Mouse (Mus musculus): Measurements from ENCODE around the gene Prcd.
A peak's percentile ranks its signal among the peaks of the same experiment; 100 is the strongest.
"Not testable (repeated sequence)": the region's sequence is repeated elsewhere in the genome, so short reads cannot be mapped to it uniquely, and the experiment has no call there.

Prcd gene

DNA sequence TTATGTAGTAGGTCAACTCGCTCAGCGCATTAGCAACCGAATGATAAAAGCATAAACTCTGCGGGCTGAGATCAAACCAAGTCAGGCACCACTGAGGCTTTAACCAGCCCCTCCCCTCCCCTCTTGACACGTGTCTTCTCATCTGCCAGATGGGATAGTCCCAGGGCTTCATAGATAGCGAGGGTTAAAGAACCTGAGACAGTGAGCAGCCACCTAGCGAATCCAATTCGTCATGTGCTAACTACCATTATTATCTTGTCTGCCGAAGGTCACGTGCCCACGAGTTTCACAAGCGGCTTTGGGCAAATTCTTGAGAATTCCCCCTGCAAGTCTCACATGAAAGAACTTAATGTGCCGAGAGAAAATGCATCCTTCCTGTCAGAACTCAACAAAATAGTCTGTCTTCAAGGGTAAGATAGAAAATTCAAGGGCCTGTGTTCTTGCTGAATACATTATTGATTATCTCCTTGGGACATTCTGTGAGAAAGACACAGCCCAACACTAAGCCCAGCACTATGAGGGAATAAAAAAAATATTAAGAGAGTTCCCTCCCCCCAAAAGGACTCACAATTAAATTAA lies 16.5 kb downstream of the Prcd start:
- DNase-seq (ENCODE audit: low read depth), result peak; percentile 88

DNA sequence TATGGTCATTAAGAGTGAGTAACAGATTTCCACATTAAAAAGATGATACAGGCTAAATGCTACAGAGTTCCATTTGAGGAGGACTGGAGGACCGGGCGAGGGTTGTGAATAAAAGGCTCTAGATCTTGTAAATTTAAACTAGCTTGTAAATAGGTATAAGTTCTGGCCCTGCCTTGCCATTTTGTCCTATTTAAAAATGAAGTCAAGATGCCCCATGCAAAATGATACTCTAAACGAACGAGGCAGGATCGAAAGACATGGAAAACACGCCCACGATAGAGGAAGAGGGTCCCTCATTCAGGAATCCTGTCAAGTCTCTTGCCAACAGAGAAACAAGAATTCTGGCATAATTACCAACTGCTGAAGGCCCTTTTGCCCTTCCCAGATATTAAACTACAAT lies 17.1 kb downstream of the Prcd start:
- no peak for DNase-seq (ENCODE audit: low read depth)

DNA sequence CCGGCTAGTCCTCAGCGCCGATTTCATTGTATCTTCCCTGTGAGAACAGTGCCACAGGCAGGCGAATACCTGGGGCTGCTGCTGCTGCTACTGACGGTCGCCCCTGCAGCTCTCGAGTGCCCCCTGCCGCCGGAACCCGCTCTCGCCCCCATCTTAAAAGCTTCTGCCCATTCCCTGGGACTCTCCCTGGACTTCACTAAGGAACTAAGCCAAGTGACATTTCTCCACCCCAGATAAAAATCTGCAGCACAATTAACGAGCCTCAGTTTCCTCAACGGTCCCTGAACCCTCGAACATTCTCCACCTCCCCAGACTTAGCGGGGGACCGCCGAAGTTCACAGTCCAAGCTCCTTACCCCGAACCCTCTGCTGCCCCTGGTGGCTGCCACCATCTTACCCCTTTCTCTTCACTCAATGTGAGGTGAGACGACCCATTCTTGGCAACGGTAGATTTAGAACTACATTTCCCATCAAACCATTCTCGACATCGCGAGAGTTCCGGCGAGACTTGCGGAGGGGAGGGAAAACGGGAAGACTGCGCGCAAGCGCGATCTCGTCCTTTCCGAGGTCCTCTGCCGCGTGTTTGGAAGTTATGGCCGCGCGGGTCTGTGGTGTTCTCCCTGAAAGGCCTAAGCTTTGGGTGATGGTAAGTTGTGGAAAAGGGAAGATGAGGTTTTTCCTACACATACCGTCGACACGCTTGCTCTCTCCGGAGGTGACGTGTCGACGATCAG lies 17.9 kb downstream of the Prcd start:
- peak; percentile 100 for DNase-seq (ENCODE audit: low read depth)

DNA sequence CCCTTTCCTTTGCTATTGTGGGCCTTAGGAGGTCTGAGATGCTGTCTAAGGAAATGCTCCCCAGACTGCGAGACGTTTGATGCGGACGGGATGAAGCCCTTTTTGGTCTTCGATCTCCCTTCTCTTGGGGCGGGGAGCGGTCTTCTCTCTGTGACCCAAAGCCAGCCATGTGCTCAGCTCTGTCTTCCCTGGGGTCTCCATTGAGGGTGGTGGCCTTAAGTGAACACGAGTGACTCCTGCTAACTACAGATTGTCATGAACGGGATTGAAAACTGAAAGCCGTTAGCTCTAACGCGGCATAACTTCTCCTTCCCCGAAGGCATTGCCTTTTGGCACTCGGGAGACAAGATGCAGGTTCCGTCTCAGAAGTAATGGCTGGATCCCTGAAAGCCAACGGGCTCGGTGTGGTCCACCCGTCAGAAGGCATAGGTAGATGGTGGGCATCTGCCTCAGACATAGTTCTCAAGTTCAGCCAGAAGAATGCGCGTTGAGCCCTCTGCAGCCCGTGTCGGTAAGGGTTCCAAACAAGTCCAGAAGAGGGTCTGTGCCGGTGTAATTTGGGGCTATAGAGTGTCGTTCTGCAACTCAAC lies 18.6 kb downstream of the Prcd start:
- no peak for DNase-seq (ENCODE audit: low read depth)

- peak; percentile 37 for DNase-seq (ENCODE audit: low read depth)
Measured at GRCm38 (mm10) chr11:116672595-116672994, 19.3 kb downstream of the Prcd start.

GRCm38 (mm10) chr11:116673410-116673809 lies 20.1 kb downstream of the Prcd start:
- no peak for DNase-seq (ENCODE audit: low read depth)

GRCm38 (mm10) chr11:116674616-116675379 lies 21.5 kb downstream of the Prcd start:
- DNase-seq (ENCODE audit: low read depth), result no peak

DNA sequence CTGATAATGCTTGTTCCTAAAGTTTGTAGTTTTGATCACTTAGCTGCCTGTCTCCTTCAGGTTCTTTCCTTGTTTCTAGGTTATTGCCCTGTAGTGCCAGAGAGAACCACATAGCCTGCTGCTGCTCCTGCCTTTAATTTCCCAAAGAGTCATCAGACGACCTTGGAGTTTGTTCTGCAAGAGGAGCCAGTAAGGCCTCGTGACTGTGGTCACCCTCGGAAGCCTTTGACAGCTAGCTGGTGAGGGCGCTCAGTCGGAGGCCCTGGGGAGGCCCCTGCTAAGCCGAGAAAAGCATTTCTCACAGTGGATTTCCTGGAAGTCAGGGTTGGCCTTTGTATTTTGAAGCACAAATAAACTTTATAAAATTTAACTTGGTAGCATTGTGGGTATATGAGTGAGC lies 22.1 kb downstream of the Prcd start:
- DNase-seq (ENCODE audit: low read depth), result not testable (repeated sequence)

DNA sequence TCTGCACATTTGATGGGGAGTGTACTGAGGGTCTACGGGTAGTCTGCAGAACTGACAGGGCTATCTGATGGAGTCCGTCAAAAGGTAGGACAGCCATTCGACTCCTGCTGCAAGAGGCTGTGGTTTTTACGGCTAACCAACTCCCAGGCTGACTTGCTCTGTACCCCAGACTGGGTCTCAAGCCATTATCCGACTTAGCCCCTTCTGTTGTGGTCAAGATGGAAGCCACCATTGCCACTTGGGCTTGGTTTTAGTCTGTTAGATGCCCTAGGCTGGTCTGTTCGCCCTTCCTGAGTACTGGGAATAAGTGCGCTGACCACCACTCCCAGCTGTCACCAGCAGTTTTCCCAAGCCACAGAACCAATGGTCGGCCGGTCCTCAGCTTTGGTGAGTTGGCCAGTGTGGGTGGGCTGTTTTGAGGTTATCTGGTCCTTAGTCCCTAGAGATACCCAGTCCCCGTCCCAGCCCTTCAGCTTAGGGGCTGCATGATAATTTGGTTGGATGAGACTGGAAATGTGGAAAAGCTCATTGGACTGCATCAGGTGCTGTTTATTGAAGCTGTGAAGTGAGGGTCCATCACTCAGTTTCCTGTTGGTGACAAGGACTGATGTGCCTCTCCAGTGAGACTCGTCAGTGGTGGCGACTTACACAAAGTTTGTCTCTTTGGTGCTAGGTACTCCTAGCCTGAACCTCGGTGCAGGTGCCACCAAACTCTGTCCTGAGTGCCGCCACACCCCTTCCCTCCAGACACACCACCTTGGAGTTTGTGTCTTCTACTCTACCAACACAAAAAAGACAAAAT lies 23.0 kb downstream of the Prcd start:
- no peak for DNase-seq (ENCODE audit: low read depth)

DNA sequence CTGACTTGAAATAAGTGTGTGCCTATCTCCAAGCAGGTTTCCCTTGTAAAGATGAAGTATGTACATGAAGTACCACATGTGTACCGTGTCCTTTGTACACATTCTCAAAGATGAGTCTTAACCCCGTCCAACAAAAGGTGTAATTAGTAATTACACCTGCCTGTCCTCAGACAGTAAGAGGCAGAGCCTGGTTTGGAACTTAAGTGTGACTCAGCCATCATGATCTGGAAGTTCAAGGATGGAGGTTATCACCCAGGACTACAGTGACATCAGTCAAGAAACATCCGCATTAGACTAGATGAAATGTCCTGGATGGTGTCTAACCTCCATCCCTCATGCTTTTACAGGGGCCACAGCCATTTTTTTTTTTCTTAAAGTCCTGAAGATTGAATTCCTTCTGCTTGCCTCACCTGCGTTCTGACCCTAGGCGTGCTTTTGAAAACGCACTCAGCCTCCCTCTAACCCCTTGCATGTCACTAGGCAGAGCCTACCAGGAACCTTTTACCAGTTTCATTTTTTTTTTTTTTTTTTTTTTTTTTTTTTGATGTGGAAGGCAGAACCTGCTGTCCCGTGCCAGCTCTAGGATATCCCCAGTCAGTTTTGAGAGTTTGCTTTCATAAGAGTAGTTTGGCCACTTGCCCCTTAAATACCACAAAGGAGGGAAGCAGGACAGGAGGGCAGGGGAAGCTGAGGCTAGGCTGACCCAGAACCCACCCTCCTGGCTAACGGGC lies 24.5 kb downstream of the Prcd start:
- no peak for DNase-seq (ENCODE audit: low read depth)

DNA sequence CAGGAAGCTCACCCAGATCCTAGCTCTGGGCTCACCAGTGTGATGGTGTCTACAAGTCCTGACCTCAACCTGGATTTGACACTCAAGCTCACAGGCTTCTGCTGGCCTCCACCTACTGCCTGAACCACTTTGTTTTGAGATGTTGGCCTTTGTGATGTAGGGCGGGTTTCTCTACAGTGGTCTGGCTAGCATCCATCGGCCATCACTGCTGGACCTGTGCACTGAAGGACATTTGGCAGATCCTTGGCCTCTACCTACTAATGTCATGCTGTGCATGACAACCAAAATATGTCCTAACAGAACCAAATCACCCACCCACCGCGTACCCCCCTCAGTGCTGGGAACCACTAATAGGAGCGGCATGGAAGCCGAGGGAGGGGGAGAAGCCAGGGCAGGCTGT lies 25.8 kb downstream of the Prcd start:
- DNase-seq (ENCODE audit: low read depth), result no peak

DNA sequence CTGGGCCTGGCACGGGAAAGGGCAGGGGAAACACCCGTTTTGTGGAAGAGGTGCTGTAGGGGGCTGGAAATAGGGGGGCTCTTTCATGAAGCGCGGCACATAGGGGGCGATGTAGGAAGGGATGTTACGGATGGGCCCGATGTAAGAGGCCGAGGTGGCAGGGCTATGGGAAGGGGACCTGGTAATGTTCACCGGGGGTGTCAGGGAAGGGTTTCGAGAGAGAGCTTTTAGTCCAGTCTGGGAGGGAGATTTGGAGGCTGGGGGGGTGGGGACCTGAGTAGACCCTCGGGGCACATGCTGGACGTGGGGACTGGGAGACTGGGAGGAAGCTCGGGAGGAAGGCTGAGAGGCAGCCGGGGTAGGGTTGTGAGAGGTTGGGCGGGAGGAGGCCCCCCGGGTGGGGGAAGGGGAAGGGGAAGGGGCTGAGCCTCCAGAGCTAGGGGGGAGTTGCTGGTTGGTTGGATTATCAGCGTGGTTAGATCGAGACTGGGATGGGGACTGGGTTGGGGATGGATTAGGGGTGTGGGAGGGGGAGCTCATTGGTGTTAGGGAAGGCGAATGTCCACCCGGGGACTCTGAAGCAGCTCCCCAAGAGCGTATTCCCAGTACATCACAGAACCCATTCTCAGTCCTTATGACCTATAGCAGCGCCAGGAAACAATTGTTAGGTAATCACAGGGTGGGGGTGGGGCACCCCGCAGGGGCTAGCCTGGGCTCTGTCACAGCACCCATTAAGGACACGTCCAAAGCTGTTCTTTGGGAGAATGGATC lies 27.2 kb downstream of the Prcd start:
- DNase-seq (ENCODE audit: low read depth), result no peak

DNA sequence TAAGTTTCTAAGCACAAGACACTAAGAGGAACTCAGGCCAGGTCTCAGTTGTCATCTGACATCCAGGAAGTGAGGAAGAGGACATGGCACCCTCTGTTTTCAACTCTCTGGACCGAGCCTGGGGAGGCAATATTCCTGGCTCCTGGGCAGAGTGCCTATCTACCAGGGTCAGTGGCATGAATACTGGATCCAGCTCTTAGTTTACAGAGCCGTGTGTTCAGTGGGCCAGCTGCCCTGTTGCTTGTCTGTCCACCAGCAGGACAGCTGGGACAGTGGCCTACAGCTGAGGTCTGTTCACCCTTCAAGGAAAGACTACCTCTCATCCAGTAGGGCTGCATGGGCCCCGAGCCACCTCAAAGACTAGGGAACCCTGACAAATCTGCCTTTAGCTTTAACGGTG lies 27.8 kb downstream of the Prcd start:
- no peak for DNase-seq (ENCODE audit: low read depth)

GRCm38 (mm10) chr11:116682501-116683144 lies 29.3 kb downstream of the Prcd start:
- DNase-seq (ENCODE audit: low read depth), result no peak

- DNase-seq (ENCODE audit: low read depth), result no peak
Measured at GRCm38 (mm10) chr11:116683777-116684176, 30.4 kb downstream of the Prcd start.

GRCm38 (mm10) chr11:116685729-116686128 lies 32.4 kb downstream of the Prcd start:
- DNase-seq (ENCODE audit: low read depth), result no peak

- peak; percentile 64 for DNase-seq (ENCODE audit: low read depth)
Measured at GRCm38 (mm10) chr11:116687897-116688296, 34.6 kb downstream of the Prcd start.

GRCm38 (mm10) chr11:116689622-116690021 lies 36.3 kb downstream of the Prcd start:
- no peak for DNase-seq (ENCODE audit: low read depth)

- no peak for DNase-seq (ENCODE audit: low read depth)
Measured at GRCm38 (mm10) chr11:116690701-116691575, 37.6 kb downstream of the Prcd start.

Data from induced T-regulatory cell, adult 2 months (primary cell).